Mouse (Mus musculus) erythroid progenitor cell, adult 5-6 weeks (primary cell): ENCODE measurements around the gene Psmc6. TPM values are rescaled to one million over a fixed set of nuclear protein-coding genes. Genes with fewer than 3 reads are reported as not detected.

Experiments used
- ATAC-seq: replicated peaks from 2 replicates; pipeline ENCODE4 v1.8.0; 2016; ENCODE audit warnings: moderate number of reproducible peaks, mild to moderate bottlenecking, moderate TSS enrichment, inconsistent platforms; ENCODE audit not compliant: poor library complexity, low FRiP score, severe bottlenecking
- total RNA-seq, 2 experiments: library from RNA; stranded (forward) in 1 of 2; stranded (reverse) in 1 of 2; fragments of 150-400 nt in 1 of 2; fragments of 186-747, 209-891 nt in 1 of 2; gene quantifications; 2 replicates each; pipeline versions ENCODE4 v1.2.3 to v1.2.4; 2015 to 2017; ENCODE audit warnings: low replicate concordance in 2 of 2

Psmc6 gene
- total RNA-seq (2015; ENCODE audit: low replicate concordance) (103 and 178 TPM in 2 replicates), total RNA-seq (2017; ENCODE audit: low replicate concordance) (151 and 157 TPM in 2 replicates)

GRCm38 (mm10) chr14:45329589-45330181 is at the start of gene Psmc6:
Gene Psmc6 (plus strand): TSS chr14:45329788.
- peak; percentile 92 for ATAC-seq

DNA sequence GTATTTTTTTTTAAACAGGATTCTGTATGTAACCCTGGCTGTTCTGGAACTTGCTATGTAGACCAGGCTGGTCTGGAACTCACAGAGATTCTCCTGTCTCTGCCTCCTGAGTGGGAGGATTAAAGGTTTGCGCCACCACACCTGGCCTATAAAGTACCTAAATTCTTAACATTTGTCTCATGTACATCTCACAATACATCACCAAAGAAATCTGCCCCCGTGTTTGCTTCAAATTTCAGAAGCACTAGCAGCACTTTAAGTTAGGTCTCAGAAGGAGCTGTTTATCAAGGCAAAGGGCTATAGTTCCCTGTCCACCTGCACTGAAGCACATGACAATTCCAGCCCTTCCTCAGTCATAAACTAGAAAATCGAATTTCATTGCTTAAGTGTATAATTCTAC is 47.5 kb upstream of the Psmc6 start:
- ATAC-seq = no peak

GRCm38 (mm10) chr14:45291608-45292007 is 38.0 kb upstream of the Psmc6 start:
- no peak for ATAC-seq

- ATAC-seq = no peak
These were observed 25.6 kb upstream of the Psmc6 start for GRCm38 (mm10) chr14:45303939-45304338.

DNA sequence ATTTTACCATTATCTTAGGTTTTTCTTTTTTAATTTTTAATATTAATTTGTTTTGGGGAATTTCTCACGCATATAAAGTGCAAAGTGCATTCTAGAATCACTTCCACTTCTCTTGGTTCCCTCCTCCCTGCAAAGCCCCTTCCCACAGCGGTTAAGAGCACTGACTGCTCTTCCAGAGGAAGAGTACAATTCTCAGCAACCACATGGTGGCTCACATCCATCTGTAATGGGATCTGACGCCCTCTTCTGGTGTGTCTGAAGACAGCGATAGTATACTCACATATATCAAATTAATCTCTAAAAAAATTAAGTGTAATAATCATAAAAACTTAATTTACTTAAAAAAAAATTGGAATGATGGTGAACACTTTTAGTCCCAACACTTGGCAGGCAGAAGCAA is 25.2 kb upstream of the Psmc6 start:
- no peak for ATAC-seq

DNA sequence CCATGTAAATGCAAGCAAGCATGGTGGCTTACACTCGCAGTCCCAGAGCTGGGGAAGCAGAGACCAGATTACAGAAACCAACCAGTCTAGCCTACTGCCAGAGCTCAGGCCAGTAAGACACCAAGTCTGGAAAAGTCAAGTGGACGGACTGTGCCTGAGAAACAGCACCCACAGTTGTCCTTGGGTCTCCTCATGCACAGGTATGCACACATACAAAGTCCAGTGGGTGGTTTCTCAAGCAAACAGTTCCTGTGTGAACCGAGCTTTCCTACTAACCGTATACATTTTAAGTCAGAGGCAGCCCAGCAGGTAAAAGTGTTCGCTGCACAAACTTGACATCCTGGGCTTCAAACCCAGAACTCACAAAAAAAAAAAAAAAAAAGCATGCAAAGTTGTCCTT is 23.7 kb upstream of the Psmc6 start:
- no peak for ATAC-seq

DNA sequence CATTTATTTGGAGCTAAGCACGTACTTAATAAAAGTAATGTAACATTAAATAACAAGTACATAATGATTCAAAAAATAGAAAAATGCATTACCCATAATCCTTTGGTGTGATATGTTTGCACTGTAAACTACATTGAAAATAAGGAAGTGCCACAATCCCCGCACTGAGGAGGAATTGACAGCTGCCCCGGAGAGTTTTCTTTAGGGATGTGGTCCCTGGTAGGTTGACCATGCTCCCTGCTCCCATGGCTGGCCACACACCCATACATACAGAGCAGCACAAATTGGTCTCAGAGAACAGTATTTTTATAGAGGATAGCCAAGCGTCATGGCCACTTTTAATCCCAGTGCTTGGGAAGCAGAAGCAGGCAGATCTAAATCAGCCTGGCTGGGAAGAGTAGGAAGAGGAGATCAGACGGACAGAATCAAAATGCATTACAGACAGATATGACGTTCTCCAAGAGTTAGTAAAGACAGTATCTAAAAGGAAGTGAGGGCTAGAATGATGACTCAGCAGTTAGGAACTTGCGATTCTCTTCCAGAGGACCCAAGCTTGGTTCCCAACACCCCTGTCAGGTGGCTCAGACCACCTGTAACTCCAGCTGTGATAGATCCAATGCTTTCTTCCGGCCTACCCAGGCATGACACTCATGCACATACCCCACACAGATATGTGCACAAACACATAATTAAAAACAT is 21.8 kb upstream of the Psmc6 start:
- 0 out of 2 replicates have a peak, but pooled peaks have one; percentile 19 for ATAC-seq

DNA sequence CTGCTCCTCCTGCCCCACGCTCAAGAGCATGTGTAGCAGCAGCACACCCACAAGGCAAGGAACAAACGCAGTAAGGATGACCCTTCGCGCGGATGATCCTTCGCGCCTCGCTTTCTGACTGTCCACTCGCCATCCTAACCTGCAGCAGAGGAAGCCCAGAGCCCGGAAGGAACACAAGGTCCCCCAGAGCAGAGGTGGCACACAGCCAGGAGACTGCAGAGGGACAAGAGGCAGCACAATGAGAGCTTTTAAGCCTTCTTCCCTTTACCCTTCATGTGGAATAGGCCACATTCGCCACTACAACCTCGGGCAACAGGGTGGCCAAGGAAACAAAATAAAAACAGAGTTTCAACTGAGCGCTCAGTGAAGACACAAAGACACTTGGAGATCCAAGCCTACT is 19.9 kb upstream of the Psmc6 start:
- no peak for ATAC-seq

- ATAC-seq = no peak
These were observed 19.5 kb upstream of the Psmc6 start for GRCm38 (mm10) chr14:45310101-45310500.

DNA sequence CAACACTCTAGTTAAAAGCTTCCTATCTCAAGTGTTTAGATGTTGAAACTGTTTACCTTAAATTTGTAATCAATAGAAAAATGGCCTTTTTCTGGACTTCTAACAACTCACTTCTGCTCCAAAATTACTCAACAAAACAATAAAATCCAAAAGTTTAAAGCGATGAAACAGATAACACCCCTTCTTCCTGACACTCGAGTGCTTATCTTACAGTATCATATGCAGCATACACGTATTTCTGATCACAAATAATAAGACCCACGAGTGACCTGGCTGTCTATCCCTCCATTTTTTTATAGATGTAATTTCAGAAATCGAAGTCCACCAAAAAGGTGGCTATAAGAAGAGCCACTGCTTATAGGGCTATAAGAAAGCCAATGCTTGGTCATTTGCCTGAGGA is 12.7 kb upstream of the Psmc6 start:
- ATAC-seq = no peak

DNA sequence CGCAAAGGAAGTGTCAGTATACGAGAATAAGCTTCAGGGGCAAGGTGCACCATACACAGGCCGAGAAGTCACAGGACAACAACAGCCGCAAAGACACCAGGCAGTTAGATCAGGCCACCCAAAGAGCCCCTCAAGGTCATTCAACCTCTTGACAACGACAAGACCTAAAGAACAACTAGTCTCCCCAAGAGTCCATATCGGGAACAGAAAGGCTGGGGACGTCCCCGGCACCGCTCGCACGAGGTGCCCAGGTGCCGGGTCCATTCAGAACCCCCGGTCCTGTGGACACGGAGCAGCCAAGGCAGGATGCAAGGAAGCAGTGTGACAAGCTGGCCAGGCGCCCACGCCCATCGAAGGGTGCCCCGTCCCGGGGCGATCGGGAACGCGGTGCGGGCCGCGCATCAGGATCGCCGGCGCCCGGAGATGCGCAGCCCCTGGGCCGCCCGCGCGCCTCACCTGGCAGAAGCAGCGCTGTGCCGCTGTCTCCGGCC is 11.6 kb upstream of the Psmc6 start:
- ATAC-seq = peak; percentile 39

- ATAC-seq = peak; percentile 78
These were observed 11.0 kb upstream of the Psmc6 start, which contains the start of gene Ero1l for GRCm38 (mm10) chr14:45318426-45319236. Gene Ero1l (minus strand): TSS chr14:45318771.

GRCm38 (mm10) chr14:45319237-45319610 is 10.4 kb upstream of the Psmc6 start:
- peak; percentile 32; the same call in 1 of the 2 replicates for ATAC-seq

DNA sequence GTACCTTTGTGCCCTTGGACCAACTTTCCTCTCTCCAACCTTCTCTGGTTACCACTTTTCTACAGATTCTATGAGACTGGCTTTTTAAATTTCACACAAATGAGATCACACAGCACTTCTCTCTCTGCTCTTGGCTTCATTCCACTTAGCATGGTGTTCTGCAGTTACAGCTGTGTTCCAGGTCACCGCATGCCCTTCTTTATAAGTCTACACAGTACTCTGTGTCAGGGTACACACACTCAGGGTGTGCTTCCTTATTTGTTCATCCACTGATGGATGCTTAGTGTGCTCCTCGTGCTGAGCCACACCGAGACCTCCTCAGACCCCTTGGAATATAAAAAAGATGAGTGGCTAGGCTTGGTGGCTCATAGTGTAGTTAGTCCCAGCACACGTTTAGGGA is 9.5 kb upstream of the Psmc6 start:
- no peak for ATAC-seq

DNA sequence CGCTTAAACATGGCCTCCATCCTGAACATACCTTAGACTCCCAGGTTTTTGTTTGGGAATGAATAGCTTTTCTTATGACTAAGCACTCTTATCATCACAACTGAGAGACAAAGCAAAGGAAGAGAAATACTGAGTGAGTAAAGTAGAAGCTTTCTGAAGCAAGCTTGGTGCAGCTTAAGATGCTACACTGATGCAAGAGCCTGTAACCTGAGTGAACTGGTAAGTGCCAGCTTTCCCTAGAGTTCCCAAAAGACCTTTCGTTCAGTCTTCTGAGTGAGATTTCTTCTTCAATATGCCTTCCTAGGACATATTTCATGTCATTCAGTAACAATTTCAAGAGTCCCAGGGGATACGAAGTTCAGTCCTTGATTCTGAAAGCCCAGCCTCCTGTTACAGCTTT is 8.5 kb upstream of the Psmc6 start:
- ATAC-seq = no peak

DNA sequence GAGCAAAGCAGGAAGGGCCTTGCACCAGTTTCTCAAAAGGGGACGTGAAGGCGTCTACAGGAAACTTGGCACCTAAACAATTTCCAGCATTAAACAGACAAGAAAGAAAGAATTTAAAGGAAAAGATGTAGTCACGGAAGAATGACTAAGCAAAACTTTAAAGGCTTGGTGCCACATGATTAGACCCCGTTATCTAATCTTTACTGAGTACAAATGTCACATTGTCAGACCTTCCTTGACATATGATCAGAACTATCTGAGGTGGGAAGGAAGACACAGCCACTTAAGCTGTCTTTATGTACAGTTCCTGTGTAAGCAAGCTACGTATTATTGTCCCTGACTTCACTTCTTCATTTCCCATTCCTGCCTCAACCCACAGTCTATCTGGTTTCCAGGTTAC is 8.0 kb upstream of the Psmc6 start:
- ATAC-seq = peak; percentile 32; the same call in 1 of the 2 replicates

DNA sequence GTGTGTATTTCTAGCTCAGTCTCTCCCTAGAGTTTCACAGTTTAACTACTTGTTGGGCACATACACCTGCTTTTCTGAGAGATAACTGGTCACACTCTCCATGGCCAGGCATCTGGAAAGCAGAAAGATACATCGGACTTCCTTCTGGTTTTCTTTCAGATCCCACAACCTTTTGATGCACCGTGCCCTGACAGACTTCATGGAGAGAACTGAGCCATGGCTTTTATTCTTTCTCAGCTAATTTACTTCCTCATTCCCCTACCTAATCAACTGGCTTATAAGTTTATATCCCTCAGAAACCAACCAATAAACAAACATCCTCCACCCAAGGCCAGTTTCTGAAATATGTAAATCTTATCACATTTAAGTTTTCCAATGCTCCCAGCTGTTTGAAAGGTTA is 7.1 kb upstream of the Psmc6 start:
- no peak for ATAC-seq

DNA sequence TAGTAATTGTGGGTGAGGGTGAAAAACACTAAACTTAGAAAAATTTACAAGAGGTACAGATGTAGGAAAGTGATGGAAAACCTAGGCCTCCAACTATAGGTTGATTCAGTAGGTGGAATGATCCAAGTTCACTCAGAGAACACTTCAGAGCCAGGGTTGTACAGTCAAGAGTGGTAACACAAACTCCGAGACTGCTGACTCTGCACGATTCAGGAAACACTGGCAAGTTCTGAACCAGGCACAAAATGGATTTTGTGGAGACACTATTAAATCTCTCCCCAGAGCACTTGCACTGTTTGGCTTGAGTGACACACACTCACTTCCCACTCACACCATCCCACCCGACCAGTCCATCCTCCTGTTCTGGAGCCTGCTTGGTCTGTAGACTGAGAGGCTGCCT is 6.3 kb upstream of the Psmc6 start:
- no peak for ATAC-seq

DNA sequence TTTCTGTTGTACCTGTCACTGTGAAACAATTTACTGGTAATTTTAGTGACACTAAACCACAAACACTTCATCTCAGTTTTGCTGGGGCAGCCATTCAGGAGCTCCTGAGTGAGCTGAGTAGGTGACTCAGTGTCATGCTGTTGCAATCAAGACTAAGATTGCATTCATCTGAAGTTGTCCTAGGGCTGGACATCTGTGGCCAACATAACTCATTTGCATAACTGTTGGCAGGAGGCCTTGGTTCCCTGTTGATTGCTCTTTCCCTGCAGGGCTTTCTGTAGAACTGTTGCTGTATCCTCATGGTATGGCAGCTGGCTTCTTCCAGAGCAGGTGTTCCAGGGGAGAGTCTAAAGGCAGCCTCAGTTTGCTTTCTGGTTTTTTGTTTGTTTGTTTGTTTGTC is 4.1 kb upstream of the Psmc6 start:
- ATAC-seq = no peak

- ATAC-seq = no peak
These were observed 1.4 kb upstream of the Psmc6 start for GRCm38 (mm10) chr14:45328072-45328713.
